Mouse (Mus musculus): ENCODE results near the gene Borcs6. TPM values are rescaled to one million over a fixed set of nuclear protein-coding genes. Genes with fewer than 3 reads are reported as not detected.

Gene Borcs6
- total RNA-seq, 2 experiments from 2014 or later = 17.4 to 18.8 TPM

DNA sequence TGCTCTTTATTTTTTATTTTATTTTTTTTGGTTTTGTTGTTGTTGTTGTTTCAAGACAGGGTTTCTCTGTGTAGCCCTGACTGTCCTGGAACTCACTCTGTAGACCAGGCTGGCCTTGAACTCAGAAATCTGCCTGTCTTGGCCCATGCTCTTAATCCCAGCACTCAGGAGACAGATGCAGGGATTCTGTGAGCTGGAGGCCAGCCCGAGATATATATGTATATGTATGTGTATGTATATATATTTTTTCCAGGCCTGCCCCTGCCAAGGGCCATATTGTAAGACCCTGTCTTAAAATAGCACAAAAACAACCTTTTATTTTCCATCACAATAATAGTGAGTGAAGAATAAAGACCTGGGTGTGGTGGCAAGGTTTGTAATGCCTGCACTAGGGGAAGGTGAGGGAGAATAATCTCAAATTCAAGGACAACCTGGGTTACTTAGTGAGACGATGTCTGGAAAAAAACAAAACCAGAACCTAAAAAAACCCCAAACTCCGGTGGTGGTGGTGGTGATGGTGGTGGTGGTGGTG lies 5.9 kb downstream of the Borcs6 start:
- no peak for DNase-seq
- intact Hi-C loops (cut with DNase I) = no loop called here

DNA sequence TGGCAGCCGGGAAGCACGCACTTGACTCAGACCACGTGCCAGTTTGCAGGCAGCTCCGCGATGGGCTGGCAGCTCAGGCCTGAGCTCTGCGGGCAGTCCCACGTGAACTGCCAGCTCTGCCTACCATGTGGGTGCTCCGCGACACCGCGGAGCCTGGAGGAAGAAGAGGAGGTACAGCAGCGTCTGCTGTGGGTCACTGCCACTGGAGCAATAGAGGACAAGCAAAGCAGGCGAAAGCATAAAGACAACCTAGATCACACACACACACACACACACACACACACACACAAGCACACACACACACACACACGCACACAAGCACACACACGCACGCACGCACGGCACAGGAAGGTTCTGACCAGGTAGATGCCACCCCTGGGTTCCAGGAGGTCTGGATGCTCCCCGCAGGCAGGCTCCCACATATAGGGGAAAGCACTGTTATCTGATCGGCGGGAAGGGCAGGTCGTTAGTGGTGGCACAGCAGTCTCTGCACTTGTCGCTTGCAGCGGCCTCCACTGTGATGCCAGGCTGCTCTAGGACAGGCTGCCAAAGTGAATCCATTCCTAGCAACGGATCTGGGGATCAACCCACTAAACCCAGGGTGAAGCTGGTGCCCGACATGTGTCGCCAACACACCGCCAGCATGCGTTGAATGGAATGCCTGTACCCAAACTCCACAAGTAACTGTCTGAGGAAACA lies 6.8 kb downstream of the Borcs6 start:
- no peak for DNase-seq
- intact Hi-C loops (cut with DNase I) = loop anchor here (1.0 kb wide), 1 partner anchor 56 kb away; the partner anchor contains the start of gene 9130213A22Rik

DNA sequence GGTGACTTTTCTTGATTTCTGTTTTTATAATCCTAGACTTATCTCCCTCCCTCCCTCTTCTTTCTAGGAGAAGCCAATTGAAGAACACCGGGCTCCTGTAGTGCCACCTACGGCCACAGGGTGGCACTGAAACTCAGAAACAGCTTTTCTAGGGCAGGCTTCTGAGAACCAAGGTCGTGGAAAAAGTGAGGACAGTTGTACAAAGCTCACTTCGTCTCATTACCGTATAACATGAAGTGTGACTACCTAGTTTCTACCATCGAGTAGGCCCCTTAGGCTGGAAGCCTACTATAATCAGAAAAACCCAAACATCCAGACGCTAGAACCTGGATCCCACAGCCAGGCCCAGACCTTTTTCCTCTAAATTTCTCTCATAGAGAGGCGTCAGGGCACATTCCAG lies 7.4 kb downstream of the Borcs6 start:
- peak; percentile 86 to 89 for DNase-seq
- intact Hi-C loops (cut with DNase I) = loop anchor here (1.0 kb wide), 2 partner anchors 55 to 83 kb away; partner anchors contain the start of gene 9130213A22Rik

DNA sequence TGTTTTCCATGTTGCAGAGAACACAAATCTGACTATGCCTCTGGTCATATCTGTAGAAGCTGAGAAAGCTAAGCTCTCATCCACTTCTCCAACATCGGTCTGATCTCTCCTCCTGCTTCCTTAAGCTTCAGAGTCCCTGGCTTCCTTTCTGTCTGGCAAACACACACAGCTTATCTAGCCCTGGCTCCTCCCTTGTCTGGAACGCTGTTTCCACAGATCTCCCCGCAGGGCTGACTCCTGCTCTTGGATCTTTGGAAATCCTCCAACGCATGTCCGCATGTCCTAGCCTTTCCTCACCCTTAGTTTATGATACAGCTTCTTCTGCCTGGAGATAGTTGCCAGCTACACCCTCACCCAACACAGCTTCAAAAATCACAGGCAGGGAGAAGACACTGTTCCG lies 8.1 kb downstream of the Borcs6 start:
- intact Hi-C loops (cut with DNase I) = loop anchor here (1.0 kb wide), 1 partner anchor 83 kb away; no protein-coding TSS in a partner anchor
- DNase-seq = no peak

DNA sequence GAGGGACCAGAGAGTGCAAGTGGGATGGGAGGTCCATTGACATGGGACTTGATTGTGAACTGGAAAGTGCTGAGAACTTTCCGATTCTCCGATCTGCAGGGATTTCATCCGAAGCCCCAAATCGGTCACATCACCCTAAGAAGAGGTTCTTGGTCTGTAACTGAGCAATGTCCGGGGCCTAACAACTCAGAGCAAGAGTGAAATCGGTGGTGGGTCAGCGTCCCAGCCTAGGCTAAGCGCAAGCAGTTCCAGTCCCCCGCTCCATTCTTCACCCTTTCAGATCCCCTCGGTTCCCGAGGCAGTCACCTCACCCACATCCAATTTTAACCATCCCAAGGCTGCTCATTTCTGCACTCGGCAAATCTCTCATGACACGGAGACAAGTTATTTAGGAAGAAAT lies 10.6 kb downstream of the Borcs6 start:
- intact Hi-C loops (cut with DNase I) = no loop called here
- peak in 1 of 2 experiments; percentile 40 for DNase-seq

DNA sequence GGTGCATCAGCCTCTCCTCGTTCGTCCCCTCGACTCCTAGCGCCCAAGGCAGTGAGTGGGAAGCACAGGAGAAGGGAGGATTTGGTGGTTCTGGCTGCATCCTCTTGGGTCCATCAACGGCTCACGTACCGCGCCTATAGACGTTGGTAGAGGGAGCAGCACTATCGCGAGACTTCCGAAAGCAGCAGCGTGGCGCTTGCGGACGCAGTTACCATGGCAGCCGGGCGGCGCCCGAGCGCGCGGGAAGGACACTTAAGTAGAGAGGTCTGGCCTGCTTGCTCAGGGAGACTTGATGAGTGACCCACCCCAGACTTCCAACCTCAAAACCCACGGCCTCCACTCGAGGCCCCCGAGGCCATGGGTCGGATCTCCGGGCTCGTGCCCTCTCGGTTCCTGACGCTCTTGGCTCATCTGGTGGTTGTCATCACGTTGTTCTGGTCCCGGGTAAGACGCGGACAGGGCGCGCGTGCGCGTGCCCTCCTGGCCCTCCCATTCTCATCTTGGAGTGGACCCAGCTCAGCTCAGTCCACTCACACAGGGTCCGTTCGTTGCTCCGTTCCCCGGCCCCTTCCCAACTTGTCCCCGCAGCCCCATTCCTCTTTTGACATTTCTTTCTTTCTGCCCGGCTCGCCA lies 11.2 kb downstream of the Borcs6 start, which contains the start of gene Tmem107:
Tmem107 (plus strand) TSS at position 217 of the 633 bp plus-strand sequence.
- peak; percentile 88 to 92 for DNase-seq
- intact Hi-C loops (cut with DNase I) = no loop called here

DNA sequence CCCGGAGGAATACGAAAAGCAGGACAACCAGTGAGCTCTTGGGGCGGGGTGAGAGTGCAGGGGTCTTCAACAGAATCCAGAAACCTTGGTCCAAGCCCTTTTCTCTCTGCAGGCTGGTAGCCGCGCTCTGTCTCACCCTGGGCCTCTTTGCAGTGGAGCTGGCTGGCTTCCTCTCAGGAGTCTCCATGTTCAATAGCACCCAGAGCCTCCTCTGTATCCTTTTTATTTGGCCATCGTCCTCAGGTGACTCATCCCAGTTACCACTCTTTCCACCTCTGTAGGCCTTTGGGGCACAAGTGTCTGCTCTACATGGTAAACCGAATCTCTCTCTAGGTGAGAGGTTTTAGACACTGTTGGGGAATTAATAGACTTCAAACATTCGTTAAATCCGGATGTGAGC lies 11.7 kb downstream of the Borcs6 start:
- intact Hi-C loops (cut with DNase I) = no loop called here
- DNase-seq = no peak

DNA sequence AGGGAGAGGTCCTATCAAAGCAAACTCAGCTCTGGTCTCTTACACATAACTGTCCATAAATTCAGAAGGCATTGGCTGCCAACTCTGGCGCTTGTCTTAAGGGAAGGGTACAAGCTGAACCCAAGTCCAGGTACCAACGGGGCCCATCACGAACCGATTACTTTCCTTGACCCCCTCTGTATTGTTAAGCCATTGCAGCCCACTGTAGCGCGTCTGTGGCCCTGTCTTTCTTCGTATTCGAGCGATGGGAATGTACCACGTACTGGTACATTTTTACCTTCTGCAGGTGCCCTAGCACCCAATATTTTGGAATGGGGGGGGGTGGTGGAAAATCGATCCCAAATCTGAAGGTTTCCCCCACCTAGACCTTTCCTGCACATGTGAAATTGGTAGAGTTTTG lies 12.7 kb downstream of the Borcs6 start:
- DNase-seq = no peak
- intact Hi-C loops (cut with DNase I) = loop anchor here (2.0 kb wide), 1 partner anchor 17 kb away; the partner anchor contains the start of gene Vamp2

DNA sequence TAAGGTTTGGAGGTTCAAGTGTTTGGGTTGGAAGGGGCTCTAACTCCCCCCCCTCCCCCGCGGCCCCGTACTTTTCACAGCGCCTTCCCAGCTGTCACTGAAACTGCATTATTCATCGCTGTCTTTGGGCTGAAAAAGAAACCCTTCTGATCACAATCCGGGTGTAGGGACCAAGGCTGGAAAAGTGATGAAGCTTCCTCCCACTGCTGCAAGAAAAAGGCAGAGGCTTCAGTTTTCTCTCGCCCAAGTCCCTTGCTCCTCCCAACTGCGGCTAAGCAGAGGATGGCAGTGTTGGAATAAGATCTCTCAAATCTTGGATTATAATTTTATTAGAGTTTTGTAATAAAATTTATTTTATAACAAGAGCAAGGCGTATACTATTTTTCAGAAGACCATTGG lies 13.1 kb downstream of the Borcs6 start:
- intact Hi-C loops (cut with DNase I) = loop anchor here (2.0 kb wide), 1 partner anchor 16 kb away; the partner anchor contains the start of gene Vamp2
- no peak for DNase-seq

DNA sequence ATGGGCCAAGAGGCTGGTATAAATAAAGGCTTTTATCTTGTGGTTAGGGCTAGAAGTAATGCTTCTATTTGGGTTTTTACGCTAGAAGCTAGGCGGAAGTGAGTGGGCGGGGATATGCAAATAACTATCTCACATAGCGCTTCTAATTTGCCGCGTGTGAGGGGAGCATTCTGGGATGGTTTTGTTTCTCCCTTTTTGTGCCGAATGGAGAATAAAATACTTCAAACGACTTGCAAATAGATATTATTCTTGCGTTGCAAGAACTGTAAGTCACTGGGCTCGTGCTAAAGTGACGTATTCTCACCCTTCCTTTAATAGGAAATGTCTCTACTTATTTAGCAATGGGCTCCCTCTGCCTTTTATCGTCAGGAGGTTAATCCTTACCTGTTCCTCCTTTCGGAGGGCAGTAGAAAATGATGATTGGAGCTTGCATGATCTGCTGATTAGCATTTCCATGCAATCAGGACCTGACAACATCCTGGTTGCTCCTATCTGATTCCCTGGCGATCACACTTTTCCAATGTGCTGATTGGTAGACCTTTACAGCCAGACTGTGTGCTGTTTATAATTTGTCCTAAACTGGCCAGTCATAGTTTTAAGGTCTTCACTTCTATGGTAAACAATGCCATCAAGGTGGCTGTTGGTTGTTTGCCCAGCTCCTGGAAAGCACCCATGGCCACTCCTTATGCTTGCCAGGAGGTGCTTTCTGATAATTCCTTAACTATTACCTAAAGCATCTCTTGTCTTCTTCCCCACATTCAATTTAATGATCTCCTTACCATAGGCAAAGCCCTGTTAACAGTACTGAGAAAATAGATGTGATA lies 13.8 kb downstream of the Borcs6 start:
- intact Hi-C loops (cut with DNase I) = loop anchor here (2.0 kb wide), 1 partner anchor 16 kb away; the partner anchor contains the start of gene Vamp2
- DNase-seq = peak in 1 of 2 experiments; percentile 78

DNA sequence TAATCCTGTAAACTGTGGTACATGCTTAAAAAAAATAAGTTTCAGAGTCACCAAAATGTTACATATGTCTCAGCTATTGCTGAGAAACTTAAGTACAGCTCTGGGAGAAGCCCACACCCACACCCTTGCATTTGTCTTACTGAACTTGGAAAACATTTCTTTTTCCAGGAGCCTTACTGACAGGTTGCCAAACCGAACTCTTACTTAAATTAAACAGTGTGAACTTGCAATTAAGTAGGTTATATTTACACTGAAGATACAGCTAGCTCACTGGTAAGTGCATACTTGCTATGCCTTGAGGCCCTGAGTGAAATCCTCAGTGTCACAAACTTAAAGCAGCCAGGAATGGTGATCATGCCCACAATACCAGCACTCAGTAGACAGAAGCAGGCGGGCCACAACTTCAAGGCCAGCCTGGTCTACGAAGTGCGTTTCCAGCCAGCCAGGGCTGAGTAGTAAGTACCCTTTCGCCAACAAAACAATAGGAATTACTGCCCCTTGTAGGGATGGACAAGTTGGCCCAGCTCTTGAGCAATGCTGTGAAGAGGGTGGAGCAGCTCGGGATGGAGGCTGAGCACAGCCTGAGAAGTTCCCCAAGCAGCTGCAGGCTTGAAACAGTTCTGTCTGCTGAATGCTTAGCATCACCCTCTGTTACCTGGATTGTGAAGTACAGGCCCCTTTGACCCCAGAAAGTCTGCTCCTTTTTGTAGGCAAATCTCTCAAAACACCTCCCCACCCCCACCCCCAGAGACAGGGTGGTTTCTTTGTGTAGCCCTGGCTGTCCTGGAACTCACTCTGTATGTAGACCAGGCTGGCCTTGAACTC lies 14.6 kb downstream of the Borcs6 start:
- DNase-seq = no peak
- intact Hi-C loops (cut with DNase I) = loop anchor here (2.0 kb wide), 1 partner anchor 15 kb away; the partner anchor contains the start of gene Vamp2

DNA sequence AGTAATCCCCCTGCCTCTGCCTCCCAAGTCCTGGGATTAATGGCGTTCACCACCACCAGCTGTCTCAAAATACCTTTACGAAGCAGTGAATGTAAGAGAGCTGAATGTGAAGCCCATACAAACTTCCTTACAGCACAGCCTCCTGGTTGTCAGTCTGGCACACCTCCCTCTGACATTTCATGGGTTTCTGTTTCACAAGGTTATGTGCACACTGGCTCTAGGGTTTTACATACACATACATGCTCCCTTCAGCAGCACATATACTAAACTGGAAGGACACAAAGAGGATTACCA lies 15.2 kb downstream of the Borcs6 start:
- no peak for DNase-seq
- intact Hi-C loops (cut with DNase I) = no loop called here

DNA sequence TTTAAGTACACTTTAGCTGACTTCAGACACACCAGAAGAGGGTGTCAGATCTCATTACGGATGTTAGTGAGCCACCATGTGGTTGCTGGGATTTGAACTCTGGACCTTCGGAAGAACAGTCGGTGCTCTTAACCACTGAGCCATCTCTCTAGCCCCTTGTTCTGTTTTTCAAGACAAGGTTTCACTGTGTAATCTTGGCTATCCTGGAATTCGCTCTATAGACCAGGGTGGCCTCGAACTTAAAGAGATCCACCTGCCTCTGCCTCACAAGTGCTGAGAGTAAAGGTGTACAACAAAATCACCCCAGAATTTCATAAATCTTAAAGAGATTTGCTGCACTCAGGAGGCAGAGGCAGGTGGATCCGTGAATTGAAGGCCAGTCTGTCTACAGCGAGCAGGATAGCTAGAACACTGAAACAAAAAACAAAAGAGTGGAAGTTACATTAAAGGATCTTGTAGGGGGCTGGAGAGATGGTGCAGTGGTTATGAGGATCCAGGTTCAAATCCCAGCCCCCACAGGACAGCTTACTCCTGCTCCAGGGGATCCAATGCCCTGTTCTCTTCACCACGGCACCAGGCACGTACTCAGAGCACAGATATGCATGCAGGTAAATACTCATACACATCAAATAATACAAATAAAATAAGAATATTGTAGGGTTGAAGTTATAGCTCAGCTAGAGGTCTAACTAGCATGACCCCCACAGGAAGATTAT lies 16.4 kb downstream of the Borcs6 start:
- DNase-seq = no peak
- intact Hi-C loops (cut with DNase I) = no loop called here

DNA sequence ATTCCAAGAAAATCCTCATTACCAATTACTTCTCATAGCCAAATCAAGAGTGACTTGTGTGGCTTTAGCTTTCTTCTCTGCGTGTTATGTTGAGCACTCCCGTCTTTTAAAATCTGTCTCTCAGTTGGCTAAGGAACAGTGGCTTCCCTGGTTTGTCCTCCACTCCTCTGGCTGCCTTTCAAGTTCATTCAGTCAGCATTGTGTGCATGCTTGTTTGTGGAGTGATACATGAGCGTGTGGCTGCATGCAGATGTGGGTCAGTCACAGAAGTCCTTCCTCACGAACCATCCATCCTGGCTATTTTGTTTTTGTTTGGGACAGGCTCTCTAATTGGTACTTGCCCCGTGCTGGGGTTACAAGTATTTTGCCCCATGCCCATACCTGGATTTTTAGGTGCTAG lies 17.1 kb downstream of the Borcs6 start:
- no peak for DNase-seq
- intact Hi-C loops (cut with DNase I) = no loop called here

DNA sequence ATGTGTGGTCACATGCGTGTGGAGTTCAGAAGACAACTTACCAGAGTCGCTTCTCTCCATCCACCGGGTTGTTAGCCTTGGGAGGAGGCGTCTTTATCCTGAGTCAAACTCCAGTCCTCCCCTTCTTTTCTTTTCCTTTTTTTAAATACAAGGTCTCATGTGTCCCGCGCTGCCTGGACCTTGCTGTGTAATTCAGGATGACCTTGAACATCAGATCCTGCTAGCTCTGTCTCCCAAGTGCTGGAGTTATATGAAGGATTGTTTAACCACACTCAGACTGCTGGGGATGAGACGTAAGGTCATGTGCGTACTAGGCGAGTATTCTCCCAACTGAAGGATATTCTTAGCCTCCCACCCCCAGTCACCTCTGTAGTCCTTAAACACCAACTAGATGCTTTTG lies 17.8 kb downstream of the Borcs6 start:
- no peak for DNase-seq
- intact Hi-C loops (cut with DNase I) = no loop called here

DNA sequence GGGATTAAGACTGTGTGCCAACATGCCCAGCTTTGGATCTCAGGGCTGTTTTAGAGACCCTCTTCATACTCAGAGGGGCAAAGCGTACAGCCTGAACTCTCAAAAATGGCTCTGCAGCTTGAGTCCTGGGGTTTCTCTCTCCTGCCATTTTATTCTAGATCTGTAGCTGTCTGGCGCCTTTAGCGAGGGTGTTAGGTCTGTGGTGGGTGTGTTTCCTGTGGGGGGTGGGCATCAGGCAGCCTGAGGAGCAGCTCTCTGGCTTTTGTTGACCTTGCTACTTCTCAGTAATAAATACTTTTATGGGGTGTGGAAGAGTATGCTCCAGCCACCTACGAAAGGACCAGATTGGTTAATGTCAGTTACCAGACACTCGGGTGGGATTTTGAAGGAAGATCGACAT lies 18.5 kb downstream of the Borcs6 start:
- no peak for DNase-seq
- intact Hi-C loops (cut with DNase I) = no loop called here

DNA sequence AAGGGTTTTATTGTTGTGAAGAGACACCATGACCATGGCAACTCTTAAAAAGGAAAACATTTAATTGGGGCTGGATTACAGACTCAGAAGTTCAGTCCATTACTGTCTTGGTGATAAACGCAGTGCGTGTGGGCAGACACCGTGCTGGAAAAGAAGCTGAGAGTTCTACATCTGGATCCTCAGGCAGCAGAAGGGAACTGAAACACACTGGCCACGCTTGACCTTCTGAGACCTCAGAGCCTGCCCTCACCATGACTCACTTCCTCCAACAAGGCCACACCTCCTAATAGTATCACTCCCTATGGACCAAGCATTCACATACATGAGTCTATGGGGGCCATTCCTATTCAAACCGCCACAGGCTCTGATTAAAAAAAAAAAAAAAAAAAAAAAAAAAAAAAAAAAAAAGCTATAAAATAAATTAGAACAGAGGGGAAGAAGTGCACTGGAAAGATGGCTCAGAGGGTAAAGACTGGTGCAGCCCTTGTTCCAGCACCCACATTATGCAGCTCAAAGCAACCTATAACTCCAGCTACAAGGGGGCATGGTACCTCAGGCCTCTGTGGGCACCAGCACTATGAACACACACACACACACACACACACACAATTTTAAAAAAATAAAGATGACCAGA lies 19.4 kb downstream of the Borcs6 start:
- intact Hi-C loops (cut with DNase I) = no loop called here

DNA sequence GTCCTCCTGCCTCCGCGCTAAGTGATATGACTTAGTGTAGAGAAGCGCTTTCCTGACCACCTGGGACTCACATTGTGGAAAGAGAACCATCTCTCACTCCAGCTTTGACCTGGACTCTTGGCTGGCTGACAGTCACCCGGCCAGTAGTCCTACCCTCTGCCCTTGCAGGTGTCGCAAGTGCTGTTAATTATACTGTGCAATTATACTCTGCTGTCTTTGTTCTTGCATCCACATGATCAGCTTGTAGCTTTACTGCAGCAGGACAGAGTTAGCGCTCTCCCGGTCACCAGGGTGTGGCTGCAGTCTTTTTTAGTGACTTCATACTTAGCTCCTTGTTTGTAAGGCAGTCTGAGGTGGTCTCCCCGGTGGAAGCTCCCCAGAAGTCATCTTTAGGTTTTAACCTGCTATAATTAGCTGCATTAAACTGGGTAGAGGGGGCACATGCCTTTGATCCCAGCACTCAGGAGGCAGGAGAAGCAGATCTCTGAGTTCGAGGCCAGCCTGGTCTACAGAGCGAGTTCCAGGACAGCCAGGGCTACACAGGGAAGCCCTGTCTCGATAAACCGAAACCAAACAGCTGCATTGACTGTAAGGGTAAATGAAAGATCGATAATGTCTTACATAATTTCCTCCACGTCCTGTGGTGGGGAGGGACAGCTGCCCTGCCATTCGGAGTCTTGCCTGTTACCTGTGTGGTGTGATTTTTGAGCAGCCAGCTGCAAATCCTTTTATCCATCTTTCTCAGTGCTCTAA lies 20.8 kb downstream of the Borcs6 start:
- intact Hi-C loops (cut with DNase I) = no loop called here
- DNase-seq = no peak

More for the DNA sequence above, 19.4 kb downstream of the Borcs6 start:
- DNase-seq = no peak
